8 mouse cellular contexts compared by ENCODE assay signal in the genomic region with DNA sequence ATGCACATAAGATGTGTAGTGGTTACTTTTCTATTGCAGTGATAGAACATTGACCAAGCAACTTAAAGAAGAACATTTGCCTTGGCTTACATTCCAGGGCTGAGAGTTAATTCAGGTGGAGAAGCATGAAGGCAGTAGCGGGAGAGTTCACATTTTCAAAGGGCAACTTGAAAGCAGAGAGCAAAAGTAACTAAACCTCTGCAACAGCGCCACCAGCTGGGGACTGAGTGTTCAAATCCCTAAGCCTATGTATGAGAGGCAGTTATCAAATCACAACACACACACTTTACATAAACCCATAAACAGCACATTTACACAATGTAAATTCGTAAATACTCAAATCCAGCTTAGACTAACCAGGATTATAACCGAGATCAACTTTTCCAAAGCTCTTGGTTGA. TPM values are rescaled to one million over a fixed set of nuclear protein-coding genes. Genes with fewer than 3 reads are reported as not detected.
DNase-seq lines count a peak whose midpoint lies in the region; ATAC-seq and TF ChIP-seq lines count a peak whose summit lies in the region.

No protein-coding gene starts in this region.

- no peaks in the 10 kb centered on the region for H3K9me3 ChIP-seq in forebrain, embryonic 14.5 days (replicated peaks; ENCODE audit: control insufficient read depth, low read length)
- no peaks in the 10 kb centered on the region for H3K9me3 ChIP-seq in forebrain, embryonic 15.5 days

- peaks cover 7% of the 10 kb centered on the region for H3K4me1 ChIP-seq in forebrain, embryonic 14.5 days (ENCODE audit: control insufficient read depth, insufficient read depth, low read length)
- H3K4me1 ChIP-seq in forebrain, embryonic 15.5 days = peaks cover 20% of the 10 kb centered on the region
- H3K4me1 ChIP-seq in cortical plate, adult 2 months (ENCODE audit: control insufficient read depth, insufficient read depth, low read length) = peaks cover 4% of the 10 kb centered on the region; the same call in 1 of the 2 replicates

- TF ChIP-seq POLR2A in cortical plate, adult 2 months (IDR thresholded peaks at IDR 0.05; ENCODE audit: extremely low read depth, insufficient read depth, low read length) = no peak

- ATAC-seq in forebrain, embryonic 14.5 days = no peak
- ATAC-seq in forebrain, embryonic 15.5 days (replicated peaks) = no peak
- ATAC-seq in megakaryocyte, adult 5-6 weeks (ENCODE audit: poor library complexity, severe bottlenecking) = peak; percentile 51

- TF ChIP-seq CTCF in cortical plate, adult 2 months (IDR thresholded peaks at IDR 0.05; ENCODE audit: extremely low read depth, insufficient read depth, low read length) = peak; percentile 88

- no peaks in the 10 kb centered on the region for H3K27me3 ChIP-seq in forebrain, embryonic 14.5 days (replicated peaks; ENCODE audit: control insufficient read depth, insufficient read depth, low read length)
- H3K27me3 ChIP-seq in forebrain, embryonic 15.5 days = no peaks in the 10 kb centered on the region

- peak; percentile 88 for DNase-seq in forebrain, embryonic 14.5 days (ENCODE audit: low spot score)
- peak; percentile 89 for DNase-seq in adipocyte (ENCODE audit: low spot score)
- peak; percentile 28 to 71 for DNase-seq in heart, adult 9 months (ENCODE audit: low spot score in 2 of 2)
- DNase-seq in layer of hippocampus, postnatal 14 days (ENCODE audit: low spot score in 2 of 2) = peak; percentile 69 to 83
- peak; percentile 69 to 93 for DNase-seq in spleen, postnatal 10 days (ENCODE audit: low spot score in 2 of 2)

- no peak overlapping the region for H3K4me2 ChIP-seq in forebrain, embryonic 14.5 days (ENCODE audit: low read length)
- no peak overlapping the region for H3K4me2 ChIP-seq in forebrain, embryonic 15.5 days (replicated peaks)

- no peak overlapping the region for H3K9ac ChIP-seq in forebrain, embryonic 14.5 days (ENCODE audit: low read length)
- no peak overlapping the region for H3K9ac ChIP-seq in forebrain, embryonic 15.5 days (replicated peaks)

- H3K4me3 ChIP-seq in forebrain, embryonic 14.5 days (ENCODE audit: low read depth, low read length) = no peak overlapping the region
- H3K4me3 ChIP-seq in forebrain, embryonic 15.5 days = no peak overlapping the region
- no peak overlapping the region for H3K4me3 ChIP-seq in cortical plate, adult 2 months (ENCODE audit: insufficient read depth, low read length)

- WGBS in forebrain, embryonic 14.5 days = 13% methylated on average over 4 of the region's 4 CpGs
- 16% methylated on average over 4 of the region's 4 CpGs for WGBS in forebrain, embryonic 15.5 days

- H3K27ac ChIP-seq in forebrain, embryonic 14.5 days (ENCODE audit: low read depth, low read length) = no peak overlapping the region
- H3K27ac ChIP-seq in forebrain, embryonic 15.5 days (replicated peaks) = no peak overlapping the region
- H3K27ac ChIP-seq in cortical plate, adult 2 months (ENCODE audit: insufficient read depth, low read length) = no peak overlapping the region

- peaks cover 8% of the 10 kb centered on the region for H3K36me3 ChIP-seq in forebrain, embryonic 14.5 days (ENCODE audit: control insufficient read depth, insufficient read depth, low read length)
- H3K36me3 ChIP-seq in forebrain, embryonic 15.5 days = peaks cover 9% of the 10 kb centered on the region

RNA-seq across cellular contexts. Expression of a gene that starts 1.7 kb away (rescaled TPM):
- polyA plus RNA-seq in forebrain, embryonic 14.5 days (2014; fragmentation: Nextera tagmentation; extraction: Ambion mirVana) = 196 and 221 TPM in 2 replicates
- polyA plus RNA-seq in forebrain, embryonic 15.5 days (2015; fragmentation: Nextera tagmentation; extraction: Ambion mirVana) = 244 and 247 TPM in 2 replicates
- 116 and 120 TPM in 2 replicates for polyA plus RNA-seq in cortical plate, adult 2 months (2012; rRNA removed)
- total RNA-seq in layer of hippocampus, postnatal 14 days (2021) = 10 to 100 TPM; 62.0 to 62.9 TPM
- total RNA-seq in megakaryocyte, adult 5-6 weeks (2015) = 83.8 and 85.1 TPM in 2 replicates
- 100 and 117 TPM in 2 replicates for total RNA-seq in megakaryocyte, adult 5-6 weeks (2017)
